Mouse (Mus musculus) lung, adult 2 months (tissue): ENCODE results near the gene Zdhhc19.

Experiments
- CTCF ChIP-seq: fragments of 200-500 bp; IDR thresholded peaks from 2 replicates; pipeline ENCODE4 v1.5.1; 2011; ENCODE audit warnings: mild to moderate bottlenecking, low read length, control low read depth; ENCODE audit not compliant: insufficient read depth
- POLR2A ChIP-seq: fragments of 200-500 bp; IDR thresholded peaks from 2 replicates; pipeline ENCODE4 v1.6.1; 2011; ENCODE audit warnings: low read depth, mild to moderate bottlenecking, control low read depth, low read length, borderline replicate concordance; ENCODE audit errors: extremely low read depth

- no peak for TF ChIP-seq CTCF
- TF ChIP-seq POLR2A, result no peak
Measured at GRCm38 (mm10) chr16:32572528-32572927, 76.5 kb downstream of the Zdhhc19 start.
